Mouse (Mus musculus): Measurements from ENCODE around the gene Cachd1.

Cachd1 gene

GRCm38 (mm10) chr4:100776043-100776870, at the start of gene Cachd1:
Gene Cachd1, plus strand, starts transcription at chr4:100776675.
- no peak for DNase-seq

DNA sequence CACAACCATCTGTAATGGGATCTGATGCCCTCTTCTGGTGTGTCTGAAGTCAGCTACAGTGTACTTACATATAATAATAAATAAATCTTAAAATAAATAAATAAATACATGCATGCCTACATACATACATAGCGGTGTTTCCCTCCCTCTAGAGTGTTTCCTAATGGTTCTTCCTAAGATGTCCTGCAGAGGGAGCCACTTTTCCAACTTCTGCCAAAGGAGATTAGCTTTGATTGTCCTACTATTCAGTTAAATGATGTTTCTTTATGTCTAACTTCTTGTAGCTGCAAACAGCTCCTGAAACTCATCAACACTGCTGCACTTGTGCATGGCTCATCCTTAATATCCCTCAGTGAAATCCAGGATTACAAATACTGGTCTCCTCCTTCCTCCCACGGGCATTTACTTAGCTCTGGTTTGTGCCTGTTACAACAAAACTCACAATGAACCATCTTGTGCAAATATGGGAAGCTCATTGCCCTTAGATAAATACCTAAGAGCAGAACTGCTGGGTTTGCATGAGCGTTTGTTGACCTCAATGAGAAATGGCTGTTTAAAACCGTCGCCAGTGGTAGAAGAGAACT, 47.5 kb upstream of the Cachd1 start:
- peak in 1 of 2 experiments; percentile 5 for DNase-seq

DNA sequence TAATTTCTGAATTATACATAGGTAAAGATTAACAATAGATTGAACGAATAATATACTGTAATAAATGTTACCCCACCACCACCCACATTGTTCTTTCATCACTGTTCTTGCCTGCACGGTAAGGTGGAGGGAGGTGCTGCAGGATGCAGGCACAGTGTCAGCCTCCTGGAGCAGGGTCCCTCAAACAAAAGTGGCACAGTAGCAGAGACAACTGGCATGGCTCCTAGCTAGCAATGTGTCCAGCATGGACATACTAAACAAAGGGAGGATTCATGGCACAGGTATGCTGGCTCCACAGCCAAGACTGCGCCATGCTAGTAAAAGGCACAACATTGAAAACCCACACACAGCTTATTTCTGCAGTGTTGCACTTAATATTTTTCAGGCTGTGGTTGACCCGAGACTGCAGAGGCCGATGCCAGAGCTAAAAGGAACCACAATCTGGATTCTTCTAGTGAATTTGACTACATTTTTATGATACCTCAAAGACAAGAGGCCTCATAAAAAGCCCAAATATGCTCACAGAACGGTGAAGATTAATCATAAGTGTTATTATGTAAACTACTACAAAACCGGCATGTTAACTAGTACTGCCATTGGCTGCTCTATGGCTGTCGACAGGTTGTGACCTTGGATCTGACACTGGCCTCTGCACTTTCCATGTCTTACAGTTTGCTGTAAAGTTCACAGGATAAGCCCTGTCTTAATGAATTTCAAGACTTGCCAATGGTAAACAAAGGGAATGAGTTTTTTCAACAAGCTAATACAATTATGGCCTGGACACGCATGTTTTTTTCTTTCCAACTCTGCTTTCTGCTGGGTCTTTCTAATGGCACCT, 41.2 kb upstream of the Cachd1 start:
- no peak for DNase-seq

- DNase-seq: no peak
Measured at GRCm38 (mm10) chr4:100735936-100736349, 40.5 kb upstream of the Cachd1 start.

- DNase-seq: no peak
Measured at GRCm38 (mm10) chr4:100743615-100744014, 32.9 kb upstream of the Cachd1 start.

GRCm38 (mm10) chr4:100752278-100752677, 24.2 kb upstream of the Cachd1 start:
- no peak for DNase-seq

DNA sequence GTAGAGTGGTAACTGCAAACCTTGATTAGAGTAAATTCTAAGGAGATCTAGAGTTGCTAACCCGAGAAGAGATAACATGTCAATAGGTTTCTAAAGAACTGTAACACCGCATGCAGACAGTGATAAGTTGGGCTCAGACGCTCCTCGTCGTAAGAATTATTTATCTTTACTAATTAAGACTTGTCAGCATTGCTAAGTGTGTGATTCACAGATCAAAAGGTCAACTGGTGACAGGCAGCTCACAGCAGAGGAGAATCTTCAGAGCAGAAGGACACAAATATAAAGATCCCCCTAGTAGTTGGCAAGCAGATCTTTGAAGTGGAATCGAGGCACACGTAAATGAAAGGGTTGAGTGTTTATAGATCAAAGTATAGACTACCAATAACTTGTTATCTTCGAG, 20.8 kb upstream of the Cachd1 start:
- no peak for DNase-seq

GRCm38 (mm10) chr4:100756499-100756898, 20.0 kb upstream of the Cachd1 start:
- DNase-seq: no peak

DNA sequence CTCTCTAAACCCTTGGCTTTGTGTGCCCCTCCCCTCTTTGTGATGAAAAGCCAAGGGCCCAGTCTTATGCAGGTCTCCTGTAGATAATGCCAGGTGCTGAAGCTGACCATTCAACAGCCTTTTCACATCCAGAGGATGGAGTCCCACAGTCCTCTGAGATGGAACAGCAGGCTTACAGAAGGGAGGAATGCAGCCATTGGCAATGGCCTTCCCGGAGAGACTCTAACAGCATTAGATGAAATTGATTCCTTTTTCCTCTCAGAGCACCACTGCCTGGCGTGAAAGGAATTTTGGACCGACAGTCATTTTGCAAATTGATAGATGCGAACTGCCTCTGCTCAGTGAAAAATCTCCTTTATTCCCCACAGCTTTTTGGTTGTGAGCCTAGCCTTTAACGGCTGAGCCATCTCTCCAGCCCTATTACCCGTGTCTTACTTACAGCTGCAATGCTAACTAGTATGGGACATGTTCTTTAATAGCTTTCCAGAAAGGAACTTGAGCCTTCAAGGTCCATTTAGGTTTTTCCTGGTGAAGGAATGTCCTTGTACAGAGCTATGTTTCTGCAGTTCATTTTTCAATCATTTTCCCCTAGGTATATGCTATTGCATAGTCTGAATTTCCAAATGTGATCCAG, 18.1 kb upstream of the Cachd1 start:
- DNase-seq: no peak

GRCm38 (mm10) chr4:100759603-100760002, 16.9 kb upstream of the Cachd1 start:
- no peak for DNase-seq

GRCm38 (mm10) chr4:100760416-100760815, 16.1 kb upstream of the Cachd1 start:
- DNase-seq: no peak

GRCm38 (mm10) chr4:100768606-100769005, 7.9 kb upstream of the Cachd1 start:
- DNase-seq: peak in 1 of 2 experiments; percentile 27

DNA sequence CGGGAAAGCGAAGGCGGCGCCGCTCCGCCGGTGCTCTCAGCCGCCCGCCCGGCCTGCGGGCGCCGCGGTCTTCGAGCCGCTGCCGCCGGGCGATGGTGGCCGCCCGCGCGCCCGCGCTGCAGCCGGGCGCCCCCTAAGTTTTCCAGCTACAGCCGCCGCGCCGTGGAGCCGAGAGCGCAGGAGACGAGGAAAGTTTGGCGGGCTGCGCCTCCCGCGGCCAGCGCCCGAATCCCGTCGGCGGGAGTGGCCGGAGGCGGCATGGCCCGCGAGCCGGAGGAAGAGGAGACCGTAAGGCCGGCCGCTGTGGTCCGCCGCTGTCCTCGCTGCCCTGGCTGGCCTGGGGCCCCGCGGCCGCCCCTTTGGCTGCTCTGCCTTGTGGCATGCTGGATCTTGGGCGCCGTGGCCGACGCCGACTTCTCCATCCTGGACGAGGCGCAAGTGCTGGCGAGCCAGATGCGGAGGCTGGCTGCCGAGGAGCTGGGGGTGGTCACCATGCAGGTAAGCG, 448 bp downstream of the Cachd1 start:
- DNase-seq: peak; percentile 45 to 55

- DNase-seq: peak; percentile 22 to 23
Measured at GRCm38 (mm10) chr4:100777376-100778041, 1.0 kb downstream of the Cachd1 start.

DNA sequence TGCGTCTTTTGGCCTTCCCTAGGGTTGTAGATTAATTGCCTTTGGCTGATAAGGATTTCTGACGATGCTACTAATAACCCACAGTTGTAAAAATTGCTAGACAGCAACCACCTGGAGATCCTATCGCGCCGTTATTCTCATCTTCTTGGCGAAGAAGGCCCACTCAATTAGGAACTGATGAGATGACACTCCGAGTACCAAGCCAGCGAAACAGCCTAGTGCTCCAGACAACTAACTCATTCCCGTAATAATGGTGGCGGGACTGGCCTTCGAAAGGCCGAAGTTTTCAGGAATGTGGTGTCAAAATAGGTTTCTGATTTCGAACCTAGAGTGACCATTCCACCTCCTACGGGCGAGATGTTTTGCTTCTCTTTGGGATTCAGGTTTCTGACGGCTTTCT, 1.6 kb downstream of the Cachd1 start:
- no peak for DNase-seq

DNA sequence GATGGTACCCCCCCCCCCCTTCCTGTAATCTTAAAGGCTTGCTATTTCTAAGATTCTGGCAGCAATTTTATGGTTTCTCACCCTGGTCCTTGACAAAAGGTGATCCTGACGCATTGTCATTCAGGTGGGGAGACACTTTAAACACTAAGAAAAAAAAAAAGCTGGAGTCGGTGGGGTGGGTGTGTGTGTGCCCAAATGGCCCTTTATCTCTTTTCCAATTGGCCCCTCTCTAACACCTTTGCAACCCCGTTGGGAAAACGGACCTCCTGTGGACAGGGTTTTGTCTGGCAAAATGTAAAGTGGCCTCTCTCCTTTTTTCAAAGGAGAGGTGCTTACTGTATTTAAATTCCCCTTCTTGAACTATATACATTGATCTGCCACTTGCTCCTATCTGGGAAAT, 2.5 kb downstream of the Cachd1 start:
- no peak for DNase-seq

DNA sequence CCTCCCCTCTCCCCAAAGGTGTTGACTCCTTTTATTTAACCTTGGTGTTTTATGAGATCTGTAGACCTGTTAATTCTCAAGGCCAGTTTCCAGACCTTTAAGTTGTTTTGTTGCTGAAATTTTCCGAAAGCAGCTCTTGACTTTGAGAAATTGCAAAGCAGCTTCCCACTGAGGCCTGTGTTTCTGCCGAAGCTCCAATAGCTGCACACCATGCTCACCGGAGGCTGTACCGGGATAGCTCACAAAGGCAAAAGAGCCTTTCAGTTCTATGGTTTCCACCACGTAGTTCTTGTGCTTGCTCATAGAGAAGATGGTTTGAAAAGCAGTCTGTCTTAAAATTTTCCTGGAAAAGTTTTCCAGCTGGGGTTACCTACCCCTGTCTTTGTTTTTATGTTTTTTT, 3.2 kb downstream of the Cachd1 start:
- DNase-seq: no peak

- peak in 1 of 2 experiments; percentile 11 for DNase-seq
Measured at GRCm38 (mm10) chr4:100780911-100781310, 4.4 kb downstream of the Cachd1 start.

DNA sequence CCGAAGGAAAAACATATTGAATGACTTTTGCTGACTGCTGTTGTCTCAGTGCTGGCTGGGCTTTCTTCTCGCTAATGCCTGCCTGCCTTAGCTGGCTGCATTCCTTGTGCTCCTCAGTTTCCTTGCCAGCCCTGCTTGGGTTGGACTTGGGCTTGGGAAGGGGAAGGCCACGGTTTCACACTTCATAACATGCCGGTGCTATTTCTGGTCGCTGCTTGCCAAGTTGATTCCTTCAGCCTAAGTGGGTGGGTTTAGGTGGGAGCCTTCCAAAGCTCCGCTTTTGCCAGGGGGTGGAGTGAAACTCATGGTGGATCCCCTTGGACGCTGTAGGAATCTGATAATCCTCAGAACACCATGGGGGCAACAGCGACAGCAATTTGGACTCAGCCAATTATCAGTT, 5.9 kb downstream of the Cachd1 start:
- DNase-seq: no peak

- DNase-seq: no peak
Measured at GRCm38 (mm10) chr4:100782891-100783290, 6.4 kb downstream of the Cachd1 start.

DNA sequence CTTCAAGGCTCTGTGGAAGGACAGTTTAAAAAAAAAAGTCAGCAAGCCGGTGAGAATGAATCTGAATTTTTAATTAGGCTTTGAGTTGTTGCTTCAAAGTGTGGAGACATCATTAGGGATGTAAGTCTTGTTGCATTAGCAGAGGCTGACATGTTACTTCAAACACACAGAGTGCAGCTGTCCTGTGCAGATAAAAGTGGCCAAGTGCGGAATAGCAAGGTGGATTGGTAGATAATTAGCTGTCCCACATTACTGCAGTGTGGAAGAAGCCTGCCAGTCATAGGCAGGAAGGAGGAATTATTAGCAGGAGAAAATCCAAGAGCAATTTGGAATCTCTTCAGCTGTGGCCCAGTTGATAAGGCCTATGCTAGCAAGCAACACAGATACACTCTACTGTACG, 10.7 kb downstream of the Cachd1 start:
- no peak for DNase-seq

DNA sequence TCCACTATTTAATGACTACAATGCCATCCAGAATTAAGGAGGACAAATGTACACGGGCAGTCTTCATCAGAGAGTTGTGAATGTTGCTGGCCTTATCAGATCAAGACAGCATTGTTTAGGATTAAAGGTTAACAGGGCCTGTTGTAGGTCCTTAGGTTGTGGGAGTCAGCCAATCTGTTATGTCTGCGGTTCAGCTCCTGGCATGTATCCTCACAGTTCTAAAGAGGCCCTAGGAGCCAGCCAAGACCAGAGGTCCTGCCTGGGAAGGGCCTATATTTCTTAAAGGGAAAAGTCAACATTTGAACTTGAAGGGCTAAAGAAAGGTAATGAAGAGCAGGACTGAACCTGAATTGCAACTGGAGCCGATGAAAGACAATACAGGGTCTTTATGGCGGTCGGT, 13.7 kb downstream of the Cachd1 start:
- DNase-seq: no peak
